Mouse (Mus musculus): Measurements from ENCODE around the gene Wdfy2. TPM values are rescaled to one million over a fixed set of nuclear protein-coding genes. Genes with fewer than 3 reads are reported as not detected.

Wdfy2 gene
- polyA plus RNA-seq (2015; fragmentation: Nextera tagmentation; extraction: Ambion mirVana), result 3.7 and 4.0 TPM in 2 replicates

- H3K9ac ChIP-seq, result peak within 1 kb of the TSS; percentile 94
- WGBS, result under 1% methylated on average over 49 of the region's 49 CpGs
- H3K4me3 ChIP-seq, result peak within 1 kb of the TSS; percentile 96
- peak within 1 kb of the TSS; percentile 74 for H3K4me2 ChIP-seq
- peaks cover 32% of the 10 kb centered on the region for H3K4me1 ChIP-seq
- no peaks in the 10 kb centered on the region for H3K9me3 ChIP-seq
- H3K27ac ChIP-seq (replicated peaks), result peak within 1 kb of the TSS; percentile 77
- no peaks in the 10 kb centered on the region for H3K27me3 ChIP-seq (replicated peaks)
- peaks cover 3% of the 10 kb centered on the region; the same call in 1 of the 2 replicates for H3K36me3 ChIP-seq
- ATAC-seq (ENCODE audit: extremely low read depth, insufficient number of reproducible peaks, low FRiP score, low TSS enrichment), result peak; percentile 4; the same call in 1 of the 2 replicates
Measured at GRCm38 (mm10) chr14:62837641-62838252, at the start of gene Wdfy2. Gene Wdfy2, plus strand, starts transcription at chr14:62837678.

- H3K27ac ChIP-seq (replicated peaks), result no peak overlapping the region
- no peaks in the 10 kb centered on the region for H3K36me3 ChIP-seq
- no peak overlapping the region for H3K4me3 ChIP-seq
- H3K4me2 ChIP-seq, result no peak overlapping the region
- no peak overlapping the region for H3K9ac ChIP-seq
- ATAC-seq (ENCODE audit: extremely low read depth, insufficient number of reproducible peaks, low FRiP score, low TSS enrichment), result no peak
- no peaks in the 10 kb centered on the region for H3K4me1 ChIP-seq
- no peaks in the 10 kb centered on the region for H3K9me3 ChIP-seq
- 73% methylated on average over 4 of the region's 4 CpGs for WGBS
- H3K27me3 ChIP-seq (replicated peaks), result no peaks in the 10 kb centered on the region
Measured at GRCm38 (mm10) chr14:62789282-62789681, 48.2 kb upstream of the Wdfy2 start.

- Histone ChIP-seq H3K9ac (no peak overlapping the region), H3K36me3 (no peaks in the 10 kb centered on the region), H3K27ac (replicated peaks) (no peak overlapping the region), H3K4me2 (no peak overlapping the region), H3K9me3 (no peaks in the 10 kb centered on the region), H3K4me1 (peaks cover 8% of the 10 kb centered on the region), H3K4me3 (no peak overlapping the region), H3K27me3 (replicated peaks) (no peaks in the 10 kb centered on the region)
- 47% methylated on average over 7 of the region's 7 CpGs for WGBS
- no peak for ATAC-seq (ENCODE audit: extremely low read depth, insufficient number of reproducible peaks, low FRiP score, low TSS enrichment)
Measured at GRCm38 (mm10) chr14:62795719-62796118, 41.8 kb upstream of the Wdfy2 start.

- WGBS, result 8% methylated on average over 4 of the region's 4 CpGs
- no peak overlapping the region for H3K27ac ChIP-seq (replicated peaks)
- no peak for ATAC-seq (ENCODE audit: extremely low read depth, insufficient number of reproducible peaks, low FRiP score, low TSS enrichment)
- H3K27me3 ChIP-seq (replicated peaks), result no peaks in the 10 kb centered on the region
- 0 out of 2 replicates have a peak overlapping the region, but pooled peaks have one; percentile 21 for H3K9ac ChIP-seq
- peak overlapping the region; percentile 67 for H3K4me2 ChIP-seq
- H3K4me1 ChIP-seq, result peaks cover 8% of the 10 kb centered on the region
- H3K4me3 ChIP-seq, result peak overlapping the region; percentile 40
- H3K36me3 ChIP-seq, result no peaks in the 10 kb centered on the region
- H3K9me3 ChIP-seq, result no peaks in the 10 kb centered on the region
Measured at GRCm38 (mm10) chr14:62798608-62799101, 38.8 kb upstream of the Wdfy2 start.

- H3K27ac ChIP-seq (replicated peaks), result no peak overlapping the region
- H3K36me3 ChIP-seq, result no peaks in the 10 kb centered on the region
- no peak for ATAC-seq (ENCODE audit: extremely low read depth, insufficient number of reproducible peaks, low FRiP score, low TSS enrichment)
- H3K27me3 ChIP-seq (replicated peaks), result no peaks in the 10 kb centered on the region
- no peak overlapping the region for H3K4me3 ChIP-seq
- H3K9ac ChIP-seq, result no peak overlapping the region
- no peaks in the 10 kb centered on the region for H3K9me3 ChIP-seq
- WGBS, result 76% methylated on average over 3 of the region's 3 CpGs
- no peak overlapping the region for H3K4me2 ChIP-seq
- H3K4me1 ChIP-seq, result peaks cover 8% of the 10 kb centered on the region
Measured at GRCm38 (mm10) chr14:62800791-62801190, 36.7 kb upstream of the Wdfy2 start.

GRCm38 (mm10) chr14:62803204-62803603 is 34.3 kb upstream of the Wdfy2 start:
- peaks cover 3% of the 10 kb centered on the region for H3K4me1 ChIP-seq
- WGBS, result 69% methylated on average over 5 of the region's 5 CpGs
- no peak overlapping the region for H3K9ac ChIP-seq
- no peaks in the 10 kb centered on the region for H3K27me3 ChIP-seq (replicated peaks)
- no peak overlapping the region for H3K27ac ChIP-seq (replicated peaks)
- no peak for ATAC-seq (ENCODE audit: extremely low read depth, insufficient number of reproducible peaks, low FRiP score, low TSS enrichment)
- H3K9me3 ChIP-seq, result no peaks in the 10 kb centered on the region
- H3K4me2 ChIP-seq, result no peak overlapping the region
- H3K36me3 ChIP-seq, result no peaks in the 10 kb centered on the region
- H3K4me3 ChIP-seq, result no peak overlapping the region

GRCm38 (mm10) chr14:62806921-62807320 is 30.6 kb upstream of the Wdfy2 start:
- Histone ChIP-seq H3K4me3 (no peak overlapping the region), H3K4me1 (no peaks in the 10 kb centered on the region), H3K27me3 (replicated peaks) (no peaks in the 10 kb centered on the region), H3K36me3 (no peaks in the 10 kb centered on the region), H3K9me3 (no peaks in the 10 kb centered on the region), H3K27ac (replicated peaks) (no peak overlapping the region), H3K9ac (no peak overlapping the region), H3K4me2 (no peak overlapping the region)
- 54% methylated on average over 3 of the region's 3 CpGs for WGBS
- no peak for ATAC-seq (ENCODE audit: extremely low read depth, insufficient number of reproducible peaks, low FRiP score, low TSS enrichment)

- Histone ChIP-seq H3K9ac (no peak overlapping the region), H3K27me3 (replicated peaks) (no peaks in the 10 kb centered on the region), H3K4me2 (no peak overlapping the region), H3K4me3 (no peak overlapping the region), H3K27ac (replicated peaks) (no peak overlapping the region), H3K36me3 (no peaks in the 10 kb centered on the region), H3K4me1 (no peaks in the 10 kb centered on the region), H3K9me3 (no peaks in the 10 kb centered on the region)
- 47% methylated on average over 7 of the region's 7 CpGs for WGBS
- ATAC-seq (ENCODE audit: extremely low read depth, insufficient number of reproducible peaks, low FRiP score, low TSS enrichment), result no peak
Measured at GRCm38 (mm10) chr14:62808661-62809523, 28.6 kb upstream of the Wdfy2 start.

- no peaks in the 10 kb centered on the region for H3K9me3 ChIP-seq
- no peak overlapping the region for H3K4me3 ChIP-seq
- H3K27ac ChIP-seq (replicated peaks), result no peak overlapping the region
- no peak for ATAC-seq (ENCODE audit: extremely low read depth, insufficient number of reproducible peaks, low FRiP score, low TSS enrichment)
- no peaks in the 10 kb centered on the region for H3K4me1 ChIP-seq
- WGBS, result 39% methylated on average over 5 of the region's 5 CpGs
- H3K27me3 ChIP-seq (replicated peaks), result no peaks in the 10 kb centered on the region
- H3K4me2 ChIP-seq, result no peak overlapping the region
- no peaks in the 10 kb centered on the region for H3K36me3 ChIP-seq
- no peak overlapping the region for H3K9ac ChIP-seq
Measured at GRCm38 (mm10) chr14:62812765-62813164, 24.7 kb upstream of the Wdfy2 start.

GRCm38 (mm10) chr14:62814567-62814966 is 22.9 kb upstream of the Wdfy2 start:
- 70% methylated on average over 6 of the region's 6 CpGs for WGBS
- H3K27me3 ChIP-seq (replicated peaks), result no peaks in the 10 kb centered on the region
- ATAC-seq (ENCODE audit: extremely low read depth, insufficient number of reproducible peaks, low FRiP score, low TSS enrichment), result no peak

GRCm38 (mm10) chr14:62816827-62817226 is 20.7 kb upstream of the Wdfy2 start:
- 73% methylated on average over 4 of the region's 4 CpGs for WGBS
- no peaks in the 10 kb centered on the region for H3K4me1 ChIP-seq
- no peak overlapping the region for H3K27ac ChIP-seq (replicated peaks)
- no peak overlapping the region for H3K9ac ChIP-seq
- H3K36me3 ChIP-seq, result no peaks in the 10 kb centered on the region
- H3K4me3 ChIP-seq, result no peak overlapping the region
- no peaks in the 10 kb centered on the region for H3K9me3 ChIP-seq
- ATAC-seq (ENCODE audit: extremely low read depth, insufficient number of reproducible peaks, low FRiP score, low TSS enrichment), result no peak
- H3K27me3 ChIP-seq (replicated peaks), result no peaks in the 10 kb centered on the region
- H3K4me2 ChIP-seq, result no peak overlapping the region

More at GRCm38 (mm10) chr14:62814567-62814966, 22.9 kb upstream of the Wdfy2 start:
- H3K36me3 ChIP-seq, result no peaks in the 10 kb centered on the region
- H3K4me3 ChIP-seq, result no peak overlapping the region
- no peaks in the 10 kb centered on the region for H3K4me1 ChIP-seq
- no peak overlapping the region for H3K27ac ChIP-seq (replicated peaks)
- H3K9ac ChIP-seq, result no peak overlapping the region
- no peaks in the 10 kb centered on the region for H3K9me3 ChIP-seq
- H3K4me2 ChIP-seq, result no peak overlapping the region
